Mouse (Mus musculus) cerebellum, adult 2 months (tissue): ENCODE data around the gene Sh3bgr. TPM values are rescaled to one million over a fixed set of nuclear protein-coding genes. Genes with fewer than 3 reads are reported as not detected.

ENCODE experiments used
- DNase-seq, 2 experiments: peaks; one replicate each; pipeline ENCODE4 v3.0.0; 2021
- H3K27ac ChIP-seq: fragments of 200-500 bp; 2 replicates; pipeline ENCODE4 v1.5.1; 2012; ENCODE audit warnings: low read length, control low read depth, inconsistent platforms; ENCODE audit not compliant: insufficient read depth
- H3K27me3 ChIP-seq: fragments of 200-500 bp; 2 replicates; pipeline ENCODE4 v1.6.1; 2012; ENCODE audit warnings: inconsistent platforms, mild to moderate bottlenecking, low read length, moderate library complexity; ENCODE audit not compliant: control insufficient read depth, insufficient read depth
- H3K4me1 ChIP-seq: fragments of 200-500 bp; 2 replicates; pipeline ENCODE4 v1.6.1; 2011; ENCODE audit warnings: low read length; ENCODE audit not compliant: control insufficient read depth, insufficient read depth
- H3K4me3 ChIP-seq: fragments of 200-500 bp; replicated peaks from 2 replicates; pipeline ENCODE3; 2011; ENCODE audit warnings: mild to moderate bottlenecking, low read depth, low read length, control low read depth; ENCODE audit not compliant: insufficient read depth
- CTCF ChIP-seq: fragments of 200-500 bp; IDR thresholded peaks from 2 replicates; pipeline ENCODE4 v1.5.1; 2011; ENCODE audit warnings: low read depth, mild to moderate bottlenecking, control low read depth, low read length, moderate library complexity, borderline replicate concordance; ENCODE audit not compliant: insufficient read depth
- POLR2A ChIP-seq: fragments of 200-500 bp; IDR thresholded peaks from 2 replicates; pipeline ENCODE4 v1.6.1; 2011; ENCODE audit warnings: low read length, control low read depth, borderline replicate concordance; ENCODE audit not compliant: insufficient read depth
- WGBS: fragments of 180-500 bp; shearing (Covaris S2); methylation state at CpG from one replicate; pipeline ENCODE4 v1.1.7; 2018; 5-methylcytosine and 5-hydroxymethylcytosine counted together
- polyA plus RNA-seq: library from polyadenylated mRNA; depleted of rRNA; stranded (reverse); fragments of >200 nt; gene quantifications from 2 replicates; pipeline ENCODE4 v1.2.3, GENCODE M21; 2012; rRNA removed

Gene Sh3bgr
- polyA plus RNA-seq, 1 experiment, result 54.5 TPM

GRCm38 (mm10) chr16:96276596-96276995, 76.3 kb downstream of the Sh3bgr start:
- TF ChIP-seq CTCF (no peak), POLR2A (no peak)
- 86% methylated on average over 3 of the region's 3 CpGs for WGBS

More at GRCm38 (mm10) chr16:96276596-96276995, 76.3 kb downstream of the Sh3bgr start:
- Histone ChIP-seq H3K27ac (no peak overlapping the region), H3K4me1 (no peaks in the 10 kb centered on the region; the same call in 1 of the 2 replicates), H3K27me3 (no peaks in the 10 kb centered on the region; the same call in 1 of the 2 replicates), H3K4me3 (no peak overlapping the region)
- no peak for DNase-seq

Other genes with a start within 250 kb of the Sh3bgr start
- gene Psmg1, start 209.5 kb upstream of the Sh3bgr start, polyA plus RNA-seq, result 28.8 and 29.3 TPM in 2 replicates
- 79.9 and 86.7 TPM in 2 replicates for gene Brwd1, start 117.9 kb upstream of the Sh3bgr start, polyA plus RNA-seq
- gene Hmgn1, start 72.7 kb upstream of the Sh3bgr start, polyA plus RNA-seq, result 76.0 and 78.7 TPM in 2 replicates
- gene Wrb, start 55.0 kb upstream of the Sh3bgr start, polyA plus RNA-seq, result 138 and 145 TPM in 2 replicates
- 2.1 and 2.5 TPM in 2 replicates for gene Lca5l, start 8.2 kb upstream of the Sh3bgr start, polyA plus RNA-seq
- 32.1 and 38.6 TPM in 2 replicates for gene B3galt5, start 35.4 kb downstream of the Sh3bgr start, polyA plus RNA-seq
- 0.03 TPM in 1 of 2 replicates, not detected in the other for gene Itgb2l, start 243.2 kb downstream of the Sh3bgr start, polyA plus RNA-seq